Mouse (Mus musculus) lung, postnatal 0 days (tissue): ENCODE measurements at regions not wholly inside any gene's neighbourhood (a gene's known extent, or its start where the extent isn't known, plus 50 kb on each side); places are given as distances from the start of the nearest gene placed in this dataset.

Experiments
- CTCF ChIP-seq: IDR thresholded peaks from 2 replicates; pipeline ENCODE4 v1.5.1; 2016; ENCODE audit warnings: antibody characterized with exemption, mild to moderate bottlenecking
- EP300 ChIP-seq: IDR thresholded peaks from 2 replicates; pipeline ENCODE4 v1.6.1; 2016; ENCODE audit warnings: antibody characterized with exemption, mild to moderate bottlenecking, control low read depth

DNA sequence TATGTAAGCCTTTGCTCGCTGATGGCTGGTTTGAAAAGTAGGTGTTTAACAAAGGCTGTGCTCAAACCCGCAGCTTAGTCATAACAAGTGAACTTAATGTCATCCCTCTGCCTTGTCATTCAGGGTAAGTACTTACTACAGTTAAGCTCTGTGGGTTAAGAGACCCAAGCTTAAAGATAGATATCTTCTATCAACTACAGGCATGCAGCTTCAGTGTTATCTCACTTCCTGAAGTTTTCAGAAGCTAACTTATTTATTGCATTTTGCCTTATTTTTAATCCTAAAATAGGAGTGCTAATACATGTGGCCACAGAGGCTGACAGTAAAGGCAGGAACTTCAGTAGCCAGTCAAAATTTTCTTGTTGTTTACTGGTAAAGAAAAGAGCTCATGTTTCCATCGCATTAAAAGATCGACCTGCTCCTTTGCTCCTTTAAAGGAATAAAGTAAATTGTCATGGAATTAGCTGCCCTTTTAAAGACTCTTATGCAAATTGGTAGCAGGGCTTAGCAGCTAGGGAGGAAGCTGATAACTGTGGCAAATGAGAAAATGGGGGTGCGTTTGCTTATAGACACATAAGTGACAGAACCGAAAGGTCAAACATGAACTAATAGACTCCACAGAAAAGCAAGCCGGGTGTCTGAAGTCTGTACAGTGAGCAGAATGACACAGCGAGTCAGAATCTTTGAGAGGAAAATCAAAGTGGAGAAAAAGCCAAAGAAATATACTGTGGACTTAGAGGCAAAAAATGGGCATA, 55.9 kb upstream of the Inpp4b start:
- no peak for TF ChIP-seq CTCF
- TF ChIP-seq EP300 = no peak
